Mouse (Mus musculus): Measurements from ENCODE around the gene Stra6. TPM values are rescaled to one million over a fixed set of nuclear protein-coding genes. Genes with fewer than 3 reads are reported as not detected.
A peak's percentile ranks its signal among the peaks of the same experiment; 100 is the strongest.

Stra6 gene
- polyA plus RNA-seq, 1 experiment = not detected

- no peak for TF ChIP-seq CTCF (IDR thresholded peaks at IDR 0.05; ENCODE audit: control insufficient read depth, insufficient read depth, low read length)
- no peak for TF ChIP-seq POLR2A (IDR thresholded peaks at IDR 0.05; ENCODE audit: borderline replicate concordance, control insufficient read depth, low read depth, low read length)
Observed at GRCm38 (mm10) chr9:58177165-58177564, 113.6 kb downstream of the Stra6 start.

GRCm38 (mm10) chr9:58179390-58179789 lies 115.8 kb downstream of the Stra6 start:
- Histone ChIP-seq H3K27ac (ENCODE audit: control insufficient read depth, insufficient read depth, low read depth, low read length, poor library complexity) (no peak overlapping the region), H3K4me1 (ENCODE audit: control insufficient read depth, insufficient read depth, low read length) (no peaks in the 10 kb centered on the region), H3K4me3 (replicated peaks; ENCODE audit: control insufficient read depth, low read depth, low read length) (no peak overlapping the region)
- TF ChIP-seq POLR2A (IDR thresholded peaks at IDR 0.05; ENCODE audit: borderline replicate concordance, control insufficient read depth, low read depth, low read length) = no peak
- TF ChIP-seq CTCF (IDR thresholded peaks at IDR 0.05; ENCODE audit: control insufficient read depth, insufficient read depth, low read length) = no peak
- 87% methylated on average over 2 of the region's 2 CpGs for WGBS

More at GRCm38 (mm10) chr9:58177165-58177564, 113.6 kb downstream of the Stra6 start:
- Histone ChIP-seq H3K4me1 (ENCODE audit: control insufficient read depth, insufficient read depth, low read length) (no peaks in the 10 kb centered on the region), H3K4me3 (replicated peaks; ENCODE audit: control insufficient read depth, low read depth, low read length) (no peak overlapping the region), H3K27ac (ENCODE audit: control insufficient read depth, insufficient read depth, low read depth, low read length, poor library complexity) (no peak overlapping the region)
- WGBS = 79% methylated on average over 4 of the region's 4 CpGs

GRCm38 (mm10) chr9:58184456-58184855 lies 120.9 kb downstream of the Stra6 start:
- WGBS = 45% methylated on average over 6 of the region's 6 CpGs
- TF ChIP-seq POLR2A (IDR thresholded peaks at IDR 0.05; ENCODE audit: borderline replicate concordance, control insufficient read depth, low read depth, low read length) (no peak), CTCF (IDR thresholded peaks at IDR 0.05; ENCODE audit: control insufficient read depth, insufficient read depth, low read length) (no peak)
- no peak overlapping the region for H3K4me3 ChIP-seq (replicated peaks; ENCODE audit: control insufficient read depth, low read depth, low read length)
- H3K4me1 ChIP-seq (ENCODE audit: control insufficient read depth, insufficient read depth, low read length) = no peaks in the 10 kb centered on the region; the same call in 1 of the 2 replicates
- no peak overlapping the region for H3K27ac ChIP-seq (ENCODE audit: control insufficient read depth, insufficient read depth, low read depth, low read length, poor library complexity)

GRCm38 (mm10) chr9:58194222-58194621 lies 130.6 kb downstream of the Stra6 start:
- TF ChIP-seq POLR2A (IDR thresholded peaks at IDR 0.05; ENCODE audit: borderline replicate concordance, control insufficient read depth, low read depth, low read length) (no peak), CTCF (IDR thresholded peaks at IDR 0.05; ENCODE audit: control insufficient read depth, insufficient read depth, low read length) (no peak)
- Histone ChIP-seq H3K4me3 (replicated peaks; ENCODE audit: control insufficient read depth, low read depth, low read length) (no peak overlapping the region), H3K4me1 (ENCODE audit: control insufficient read depth, insufficient read depth, low read length) (no peaks in the 10 kb centered on the region; the same call in 1 of the 2 replicates), H3K27ac (ENCODE audit: control insufficient read depth, insufficient read depth, low read depth, low read length, poor library complexity) (no peak overlapping the region)
- 72% methylated on average over 9 of the region's 9 CpGs for WGBS

DNA sequence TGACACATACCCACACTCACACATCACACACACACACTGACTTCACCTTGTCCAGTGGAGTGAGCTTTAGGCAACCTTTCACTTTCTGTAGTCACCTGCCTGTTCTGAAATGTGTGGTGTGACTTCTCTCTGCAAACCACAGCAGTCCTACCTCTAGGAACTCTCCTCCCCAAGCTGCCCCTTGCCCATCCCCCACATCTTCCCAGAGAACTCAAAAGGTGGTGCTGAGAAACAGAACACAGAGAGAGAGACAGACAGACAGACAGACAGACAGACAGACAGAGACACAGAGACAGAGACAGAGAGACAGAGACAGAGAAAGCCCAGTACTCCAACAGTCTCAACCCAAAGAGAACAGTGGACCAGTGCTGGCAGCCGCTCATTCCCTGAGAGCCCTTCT lies 132.1 kb downstream of the Stra6 start:
- TF ChIP-seq CTCF (IDR thresholded peaks at IDR 0.05; ENCODE audit: control insufficient read depth, insufficient read depth, low read length) (no peak), POLR2A (IDR thresholded peaks at IDR 0.05; ENCODE audit: borderline replicate concordance, control insufficient read depth, low read depth, low read length) (no peak)
- Histone ChIP-seq H3K4me1 (ENCODE audit: control insufficient read depth, insufficient read depth, low read length) (no peaks in the 10 kb centered on the region; the same call in 1 of the 2 replicates), H3K4me3 (replicated peaks; ENCODE audit: control insufficient read depth, low read depth, low read length) (no peak overlapping the region), H3K27ac (ENCODE audit: control insufficient read depth, insufficient read depth, low read depth, low read length, poor library complexity) (no peak overlapping the region)
- WGBS = 17% methylated on average over 1 of the region's 1 CpGs

DNA sequence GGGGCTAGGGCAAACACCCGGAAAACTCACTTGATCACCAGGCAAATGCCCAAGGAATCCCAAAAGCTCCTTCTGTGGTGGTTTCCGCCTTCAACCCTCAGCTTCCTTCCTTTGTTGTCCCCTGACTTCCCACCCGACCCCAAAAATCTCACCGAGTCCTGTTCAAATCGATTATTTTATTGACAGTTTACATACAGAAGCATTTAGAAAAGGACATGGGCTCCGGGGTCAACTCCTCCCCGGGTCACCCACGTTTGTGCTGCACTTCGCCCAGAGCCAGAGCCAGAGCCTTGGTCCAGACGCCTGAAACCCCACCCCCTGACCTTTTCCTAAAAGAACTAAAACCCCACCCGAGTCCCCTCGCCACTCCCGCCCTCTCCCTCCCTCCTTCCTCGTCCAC lies 132.6 kb downstream of the Stra6 start:
- WGBS = 7% methylated on average over 14 of the region's 14 CpGs
- H3K4me3 ChIP-seq (replicated peaks; ENCODE audit: control insufficient read depth, low read depth, low read length) = no peak overlapping the region
- no peaks in the 10 kb centered on the region; the same call in 1 of the 2 replicates for H3K4me1 ChIP-seq (ENCODE audit: control insufficient read depth, insufficient read depth, low read length)
- TF ChIP-seq POLR2A (IDR thresholded peaks at IDR 0.05; ENCODE audit: borderline replicate concordance, control insufficient read depth, low read depth, low read length) (no peak), CTCF (IDR thresholded peaks at IDR 0.05; ENCODE audit: control insufficient read depth, insufficient read depth, low read length) (no peak)
- H3K27ac ChIP-seq (ENCODE audit: control insufficient read depth, insufficient read depth, low read depth, low read length, poor library complexity) = no peak overlapping the region

- WGBS = 7% methylated on average over 46 of the region's 46 CpGs
- TF ChIP-seq CTCF (IDR thresholded peaks at IDR 0.05; ENCODE audit: control insufficient read depth, insufficient read depth, low read length) (no peak), POLR2A (IDR thresholded peaks at IDR 0.05; ENCODE audit: borderline replicate concordance, control insufficient read depth, low read depth, low read length) (no peak)
- no peak overlapping the region for H3K4me3 ChIP-seq (replicated peaks; ENCODE audit: control insufficient read depth, low read depth, low read length)
- 0 out of 2 replicates have a peak overlapping the region, but pooled peaks have one; percentile 64 for H3K27ac ChIP-seq (ENCODE audit: control insufficient read depth, insufficient read depth, low read depth, low read length, poor library complexity)
- H3K4me1 ChIP-seq (ENCODE audit: control insufficient read depth, insufficient read depth, low read length) = no peaks in the 10 kb centered on the region; the same call in 1 of the 2 replicates
Observed at GRCm38 (mm10) chr9:58196610-58197567, 133.3 kb downstream of the Stra6 start.

Data from bone marrow, adult 2 months (tissue).